Mouse (Mus musculus) neural tube, embryonic 14.5 days (tissue): Measurements from ENCODE around the gene Drc7. TPM values are rescaled to one million over a fixed set of nuclear protein-coding genes. Genes with fewer than 3 reads are reported as not detected.

ENCODE experiments used
- ATAC-seq: fragments of 200-750 bp; cut with Nextera tagmentation; 2 replicates; pipeline ENCODE4 v1.8.0; 2017; ENCODE audit warnings: low read depth, mild to moderate bottlenecking, moderate TSS enrichment, moderate library complexity
- H3K27ac ChIP-seq: fragments of 300-500 bp; sonication (generic); 2 replicates; pipeline ENCODE4 v1.5.1; 2014; ENCODE audit warnings: low read depth, mild to moderate bottlenecking, control low read depth, low read length, moderate library complexity, mixed read lengths
- H3K27me3 ChIP-seq: fragments of 300-500 bp; sonication (generic); 2 replicates; pipeline ENCODE4 v1.6.1; 2014; ENCODE audit warnings: low read length; ENCODE audit not compliant: control insufficient read depth, insufficient read depth
- H3K36me3 ChIP-seq: fragments of 300-500 bp; sonication (generic); 2 replicates; pipeline ENCODE4 v1.6.1; 2014; ENCODE audit warnings: low read length, mixed read lengths; ENCODE audit not compliant: control insufficient read depth, insufficient read depth
- H3K4me1 ChIP-seq: fragments of 300-500 bp; sonication (generic); 2 replicates; pipeline ENCODE4 v1.6.1; 2014; ENCODE audit warnings: low read length; ENCODE audit not compliant: control insufficient read depth, insufficient read depth
- H3K4me2 ChIP-seq: fragments of 300-500 bp; sonication (generic); 2 replicates; pipeline ENCODE4 v1.6.1; 2014; ENCODE audit warnings: mild to moderate bottlenecking, low read depth, low read length, control low read depth
- H3K4me3 ChIP-seq: fragments of 300-500 bp; sonication (generic); 2 replicates; pipeline ENCODE4 v1.5.1; 2014; ENCODE audit warnings: low read depth, low read length, control low read depth, mixed read lengths
- H3K9ac ChIP-seq: fragments of 300-500 bp; sonication (generic); replicated peaks from 2 replicates; pipeline ENCODE4 v1.6.1; 2014; ENCODE audit warnings: low read depth, mild to moderate bottlenecking, control low read depth, low read length, mixed read lengths
- H3K9me3 ChIP-seq: fragments of 300-500 bp; sonication (generic); 2 replicates; pipeline ENCODE4 v1.6.1; 2016; ENCODE audit warnings: low read length; ENCODE audit not compliant: control insufficient read depth
- WGBS: fragments of 180-500 bp; shearing (Covaris S2); extraction: QIAGEN DNeasy Blood & Tissue Kit; methylation state at CpG from one replicate; pipeline ENCODE4 v1.1.7; 2014; 5-methylcytosine and 5-hydroxymethylcytosine counted together
- polyA plus RNA-seq: library from polyadenylated mRNA; unstranded; fragments of >200 nt; fragmentation: Nextera tagmentation; extraction: Ambion mirVana; gene quantifications from 2 replicates; pipeline ENCODE4 v1.2.1, GENCODE M21; 2014

The Drc7 gene
- polyA plus RNA-seq, 1 experiment from 2014 or later = 0.88 TPM

GRCm38 (mm10) chr8:95099009-95099408 lies 44.1 kb downstream of the Drc7 start:
- H3K27ac ChIP-seq = no peak overlapping the region
- ATAC-seq = peak; percentile 77
- H3K27me3 ChIP-seq = no peaks in the 10 kb centered on the region
- H3K4me3 ChIP-seq = no peak overlapping the region
- H3K4me2 ChIP-seq = no peak overlapping the region
- H3K36me3 ChIP-seq = peaks cover 67% of the 10 kb centered on the region
- WGBS = 23% methylated on average over 5 of the region's 5 CpGs
- no peak overlapping the region for H3K9ac ChIP-seq
- H3K4me1 ChIP-seq = no peaks in the 10 kb centered on the region
- H3K9me3 ChIP-seq = no peaks in the 10 kb centered on the region

GRCm38 (mm10) chr8:95101972-95102371 lies 47.1 kb downstream of the Drc7 start:
- Histone ChIP-seq H3K27me3 (no peaks in the 10 kb centered on the region), H3K4me2 (no peak overlapping the region), H3K27ac (no peak overlapping the region), H3K36me3 (peaks cover 48% of the 10 kb centered on the region), H3K4me1 (no peaks in the 10 kb centered on the region), H3K4me3 (no peak overlapping the region), H3K9ac (no peak overlapping the region), H3K9me3 (no peaks in the 10 kb centered on the region)
- 85% methylated on average over 4 of the region's 4 CpGs for WGBS
- no peak for ATAC-seq

GRCm38 (mm10) chr8:95107306-95107705 lies 52.4 kb downstream of the Drc7 start:
- Histone ChIP-seq H3K27ac (no peak overlapping the region), H3K9me3 (no peaks in the 10 kb centered on the region), H3K27me3 (no peaks in the 10 kb centered on the region), H3K4me1 (no peaks in the 10 kb centered on the region), H3K4me2 (no peak overlapping the region), H3K4me3 (no peak overlapping the region), H3K9ac (no peak overlapping the region), H3K36me3 (peaks cover 18% of the 10 kb centered on the region; the same call in 1 of the 2 replicates)
- WGBS = 92% methylated on average over 13 of the region's 13 CpGs
- no peak for ATAC-seq

GRCm38 (mm10) chr8:95112594-95112993 lies 57.7 kb downstream of the Drc7 start:
- no peak for ATAC-seq
- 88% methylated on average over 3 of the region's 3 CpGs for WGBS

GRCm38 (mm10) chr8:95113108-95113507 lies 58.2 kb downstream of the Drc7 start:
- no peak for ATAC-seq
- Histone ChIP-seq H3K4me2 (no peak overlapping the region), H3K9me3 (no peaks in the 10 kb centered on the region), H3K27me3 (no peaks in the 10 kb centered on the region), H3K4me1 (no peaks in the 10 kb centered on the region), H3K4me3 (no peak overlapping the region), H3K9ac (no peak overlapping the region), H3K36me3 (peaks cover 6% of the 10 kb centered on the region; the same call in 1 of the 2 replicates), H3K27ac (no peak overlapping the region)
- 74% methylated on average over 4 of the region's 4 CpGs for WGBS

More at GRCm38 (mm10) chr8:95112594-95112993, 57.7 kb downstream of the Drc7 start:
- peaks cover 10% of the 10 kb centered on the region; the same call in 1 of the 2 replicates for H3K36me3 ChIP-seq
- H3K9ac ChIP-seq = no peak overlapping the region
- H3K9me3 ChIP-seq = no peaks in the 10 kb centered on the region
- no peaks in the 10 kb centered on the region for H3K4me1 ChIP-seq
- no peaks in the 10 kb centered on the region for H3K27me3 ChIP-seq
- no peak overlapping the region for H3K4me2 ChIP-seq
- no peak overlapping the region for H3K27ac ChIP-seq
- H3K4me3 ChIP-seq = no peak overlapping the region

GRCm38 (mm10) chr8:95113750-95114149 lies 58.8 kb downstream of the Drc7 start:
- peak; percentile 78; the same call in 1 of the 2 replicates for ATAC-seq
- WGBS = 68% methylated on average over 3 of the region's 3 CpGs
- H3K4me2 ChIP-seq = no peak overlapping the region

GRCm38 (mm10) chr8:95123455-95123854 lies 68.6 kb downstream of the Drc7 start:
- H3K4me1 ChIP-seq = no peaks in the 10 kb centered on the region
- no peak overlapping the region for H3K27ac ChIP-seq
- no peak overlapping the region for H3K4me2 ChIP-seq
- no peaks in the 10 kb centered on the region for H3K9me3 ChIP-seq
- no peak overlapping the region for H3K9ac ChIP-seq
- no peak overlapping the region for H3K4me3 ChIP-seq
- H3K36me3 ChIP-seq = no peaks in the 10 kb centered on the region
- H3K27me3 ChIP-seq = no peaks in the 10 kb centered on the region
- WGBS = 91% methylated on average over 5 of the region's 5 CpGs
- ATAC-seq = no peak

More at GRCm38 (mm10) chr8:95113750-95114149, 58.8 kb downstream of the Drc7 start:
- H3K27ac ChIP-seq = no peak overlapping the region
- H3K9ac ChIP-seq = no peak overlapping the region
- no peaks in the 10 kb centered on the region for H3K27me3 ChIP-seq
- 0 out of 2 replicates have a peak, but pooled peaks cover 5% of the 10 kb centered on the region for H3K36me3 ChIP-seq
- H3K4me3 ChIP-seq = no peak overlapping the region
- no peaks in the 10 kb centered on the region for H3K4me1 ChIP-seq
- no peaks in the 10 kb centered on the region for H3K9me3 ChIP-seq

GRCm38 (mm10) chr8:95126497-95126896 lies 71.6 kb downstream of the Drc7 start:
- Histone ChIP-seq H3K9ac (no peak overlapping the region), H3K27ac (no peak overlapping the region), H3K9me3 (no peaks in the 10 kb centered on the region), H3K4me1 (no peaks in the 10 kb centered on the region), H3K4me2 (no peak overlapping the region), H3K36me3 (no peaks in the 10 kb centered on the region), H3K4me3 (no peak overlapping the region), H3K27me3 (no peaks in the 10 kb centered on the region)
- no peak for ATAC-seq
- WGBS = 91% methylated on average over 11 of the region's 11 CpGs

- Histone ChIP-seq H3K9me3 (no peaks in the 10 kb centered on the region), H3K4me2 (no peak overlapping the region), H3K9ac (no peak overlapping the region), H3K4me1 (no peaks in the 10 kb centered on the region), H3K4me3 (no peak overlapping the region), H3K27me3 (no peaks in the 10 kb centered on the region), H3K36me3 (no peaks in the 10 kb centered on the region), H3K27ac (no peak overlapping the region)
- ATAC-seq = no peak; the same call in 1 of the 2 replicates
- 65% methylated on average over 9 of the region's 9 CpGs for WGBS
Observed at GRCm38 (mm10) chr8:95127658-95128057, 72.8 kb downstream of the Drc7 start.
